Mouse (Mus musculus): ENCODE measurements at regions not wholly inside any gene's neighbourhood (a gene's known extent, or its start where the extent isn't known, plus 50 kb on each side); places are given as distances from the start of the nearest gene placed in this dataset.

- DNase-seq: no peak
Observed at GRCm38 (mm10) chr19:30289721-30290120, 57.0 kb downstream of the Mbl2 start.

DNA sequence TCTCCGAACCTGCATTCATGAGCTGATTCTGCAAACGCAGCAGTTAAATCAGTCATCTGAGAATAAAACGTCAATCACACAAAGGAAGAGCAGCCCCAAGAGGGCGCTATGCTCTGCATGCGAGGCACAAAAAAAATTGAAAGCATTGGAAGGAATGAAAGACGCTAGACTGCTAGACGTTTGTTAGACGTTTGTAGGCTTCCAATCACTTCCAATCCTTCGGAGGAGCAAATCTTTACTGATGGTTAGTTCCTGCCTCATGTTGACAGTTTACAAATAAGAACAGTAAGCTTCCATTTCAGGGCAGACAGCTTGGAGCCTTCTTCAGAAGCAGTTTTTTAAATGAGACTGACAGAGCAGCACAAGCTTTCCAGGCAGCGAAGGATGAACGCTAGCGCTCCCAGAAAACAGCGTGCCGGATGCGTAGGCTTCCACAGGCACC, 62.5 kb downstream of the Mbl2 start:
- DNase-seq: peak in 1 of 2 experiments; percentile 7

GRCm38 (mm10) chr19:30296024-30296423, 63.3 kb downstream of the Mbl2 start:
- DNase-seq: no peak

DNA sequence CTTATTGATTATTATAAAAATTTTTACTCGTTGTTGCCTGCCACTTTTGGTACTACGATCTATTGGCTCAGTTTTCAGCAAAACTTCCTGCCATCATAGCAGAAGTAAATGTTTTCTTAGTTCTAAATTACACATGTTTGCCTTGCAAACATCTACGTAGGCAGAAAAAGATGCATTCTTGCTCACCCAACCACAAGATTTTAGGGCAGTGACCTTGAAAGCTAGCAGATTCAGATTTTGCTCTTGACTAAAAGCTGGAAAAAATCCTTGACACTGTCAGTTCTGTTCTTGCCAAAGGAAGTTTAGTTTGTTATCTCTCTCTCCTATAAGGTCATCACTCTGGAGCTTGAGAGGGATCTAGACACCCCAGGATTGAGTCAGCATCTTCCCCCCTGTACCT, 66.8 kb downstream of the Mbl2 start:
- DNase-seq: no peak

- no peak for DNase-seq
Observed at GRCm38 (mm10) chr19:30302281-30302680, 69.5 kb downstream of the Mbl2 start.

- peak; percentile 3 to 18 for DNase-seq
Observed at GRCm38 (mm10) chr19:30306379-30306778, 73.6 kb downstream of the Mbl2 start.

DNA sequence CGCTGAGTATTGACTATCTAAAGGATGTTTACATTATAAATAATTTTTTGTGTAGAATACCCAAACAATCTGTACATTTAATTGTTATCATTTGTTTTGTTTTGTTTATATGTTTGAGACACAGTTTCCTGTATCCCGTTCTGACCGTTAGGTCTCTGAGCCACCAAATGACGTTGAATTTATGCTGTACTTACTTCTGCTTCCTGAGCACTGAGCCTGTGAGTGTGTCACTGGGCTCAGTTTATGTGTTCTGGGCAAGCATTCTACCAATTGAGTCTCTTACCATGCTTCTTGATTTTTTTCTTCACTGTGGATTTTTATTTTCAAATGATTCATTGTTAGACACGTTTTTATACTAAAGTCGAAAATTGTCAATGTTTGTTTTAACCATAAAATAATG, 74.2 kb downstream of the Mbl2 start:
- no peak for DNase-seq

DNA sequence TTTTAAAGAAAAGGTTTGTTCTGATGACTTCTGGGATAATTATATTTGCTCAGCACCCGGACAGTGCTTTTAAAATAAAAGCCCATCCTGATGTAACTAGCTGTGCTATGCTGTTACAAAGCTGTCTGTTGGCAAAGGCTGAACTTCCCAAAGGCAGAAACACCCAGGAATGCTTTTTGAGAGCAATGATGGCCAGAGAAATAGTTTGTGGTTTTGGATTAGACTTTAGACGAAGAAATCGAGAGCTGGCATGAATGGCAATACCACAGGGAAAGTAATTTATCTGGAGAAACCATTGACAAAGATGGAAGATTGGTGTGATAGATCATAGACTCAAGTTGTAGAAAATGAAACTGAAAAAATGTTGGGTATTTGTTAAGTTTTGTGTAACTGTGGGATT, 84.6 kb downstream of the Mbl2 start:
- no peak for DNase-seq

- no peak for DNase-seq
Observed at GRCm38 (mm10) chr19:30327693-30328092, 95.0 kb downstream of the Mbl2 start.

DNA sequence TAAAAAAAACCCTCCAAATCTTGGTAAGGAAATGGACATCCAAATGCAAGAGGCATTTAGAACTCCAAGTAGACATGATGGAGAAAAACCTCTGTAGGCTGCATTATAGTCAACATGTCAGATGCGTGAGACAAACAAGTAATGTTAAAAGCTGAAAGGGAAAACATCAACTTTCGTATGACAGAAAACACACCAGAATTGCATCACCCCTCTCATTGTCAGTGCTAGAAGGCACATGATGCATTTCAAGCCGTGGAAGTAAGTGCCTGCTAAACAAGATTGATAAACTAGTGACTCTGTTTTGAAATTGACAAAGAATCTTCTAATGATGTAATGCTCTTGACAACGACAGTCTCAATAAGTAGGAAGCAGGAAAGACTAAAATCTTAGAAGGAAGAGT, 96.1 kb downstream of the Mbl2 start:
- no peak for DNase-seq

DNA sequence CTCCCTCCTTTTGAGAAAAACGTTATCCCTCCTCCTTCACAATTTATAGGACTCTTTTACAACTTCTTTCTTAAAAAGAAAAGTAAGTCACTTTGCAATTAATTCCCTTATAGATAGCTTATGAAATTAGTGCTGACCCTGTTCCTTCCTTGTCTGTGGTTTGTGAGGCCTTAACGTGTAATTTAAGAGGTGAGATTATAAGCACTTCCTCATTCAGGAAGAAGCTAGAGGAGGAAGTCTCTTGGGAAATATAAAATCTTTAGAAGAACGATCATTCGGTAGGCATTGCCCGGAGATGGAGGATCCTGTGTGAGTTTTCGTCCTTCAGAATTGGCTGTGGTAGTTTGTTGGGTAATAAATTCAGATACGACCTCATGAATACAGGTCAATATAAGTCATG, 98.0 kb downstream of the Mbl2 start:
- DNase-seq: no peak

DNA sequence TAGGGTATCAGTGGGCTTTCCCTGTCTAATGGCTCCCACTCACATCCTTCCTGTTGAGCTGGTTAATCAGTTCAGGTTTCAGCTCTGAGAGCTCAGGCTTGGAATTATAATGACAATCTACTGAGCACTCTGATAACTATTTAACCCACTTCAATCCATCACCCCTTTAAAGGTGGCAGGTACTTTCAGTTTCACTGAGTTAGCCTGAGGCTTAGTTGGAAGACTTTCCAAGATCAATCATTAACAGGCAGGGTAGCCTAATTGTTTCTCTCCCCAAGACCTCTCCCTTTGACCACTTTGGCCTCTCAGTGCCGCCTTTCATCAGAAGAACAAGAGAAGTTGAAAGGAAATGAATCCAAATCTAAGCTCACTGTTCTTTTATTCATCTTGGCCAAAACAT, 99.1 kb downstream of the Mbl2 start:
- DNase-seq: no peak

- DNase-seq: no peak
Observed at GRCm38 (mm10) chr19:30344401-30344800, 111.7 kb downstream of the Mbl2 start.

- DNase-seq: no peak
Observed at GRCm38 (mm10) chr19:30348924-30349323, 116.2 kb downstream of the Mbl2 start.

DNA sequence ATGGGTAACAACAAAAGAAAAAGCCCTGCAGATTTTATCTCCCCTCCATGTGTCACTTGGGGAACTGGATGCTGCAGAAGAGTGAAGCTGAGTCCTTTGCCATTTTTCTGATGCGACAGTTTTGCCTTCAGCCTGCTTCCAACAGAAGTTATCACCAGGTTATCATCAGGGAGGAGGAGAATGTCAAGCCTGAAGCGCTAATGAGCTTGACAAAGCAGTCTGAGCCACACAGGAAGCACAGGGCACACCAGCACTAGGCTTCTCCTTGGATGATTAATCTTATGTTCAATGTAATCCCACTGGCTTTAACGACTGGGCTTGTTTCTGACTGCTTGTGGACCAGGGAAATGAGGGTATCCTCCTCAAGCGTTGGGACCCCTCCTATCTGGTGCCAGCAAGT, 122.2 kb downstream of the Mbl2 start:
- DNase-seq: no peak

DNA sequence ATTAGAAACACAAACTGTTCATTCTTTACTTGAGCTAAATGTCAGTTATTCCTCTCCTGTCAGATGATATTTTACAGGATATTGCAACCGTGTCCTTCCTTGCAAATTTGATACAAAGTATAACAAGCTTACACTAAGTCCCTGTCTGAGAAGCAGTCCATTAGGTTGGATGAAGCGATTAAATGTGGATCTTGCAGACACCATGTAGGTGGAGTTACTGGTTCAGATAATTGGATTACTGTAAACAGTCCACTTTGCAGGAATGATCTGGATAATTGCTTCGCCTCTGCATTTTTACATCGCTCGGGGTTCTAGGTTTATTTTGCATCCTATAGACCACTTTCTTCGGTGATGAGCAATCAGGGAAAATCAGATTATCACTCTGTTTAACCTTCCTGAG, 126.2 kb downstream of the Mbl2 start:
- no peak for DNase-seq

GRCm38 (mm10) chr19:30371901-30372300, 139.2 kb downstream of the Mbl2 start:
- DNase-seq: no peak

DNA sequence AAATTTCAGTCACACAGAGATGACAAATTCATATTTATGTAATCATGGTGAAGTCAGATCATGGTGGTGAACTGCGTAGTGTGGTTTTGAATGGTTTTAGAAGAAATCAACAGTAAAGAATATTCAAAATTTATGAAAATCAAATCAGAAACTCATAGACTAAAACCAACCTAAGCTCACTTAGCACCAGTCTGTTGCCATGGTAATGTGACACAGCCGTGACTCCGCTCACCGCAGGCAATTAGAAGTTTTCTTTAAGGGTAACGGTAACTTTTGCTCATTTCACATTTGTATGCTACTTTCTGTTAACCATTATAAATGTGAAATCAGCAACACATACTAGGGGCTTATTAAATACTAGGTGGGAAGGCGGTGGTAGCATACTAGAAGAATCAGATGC, 147.0 kb downstream of the Mbl2 start:
- no peak for DNase-seq

- DNase-seq: no peak
Observed at GRCm38 (mm10) chr19:30380515-30381206, 147.9 kb downstream of the Mbl2 start.

- no peak for DNase-seq
Observed at GRCm38 (mm10) chr19:30393791-30394190, 155.7 kb downstream of the Dkk1 start.

GRCm38 (mm10) chr19:30406943-30407342, 142.5 kb downstream of the Dkk1 start:
- DNase-seq: no peak

DNA sequence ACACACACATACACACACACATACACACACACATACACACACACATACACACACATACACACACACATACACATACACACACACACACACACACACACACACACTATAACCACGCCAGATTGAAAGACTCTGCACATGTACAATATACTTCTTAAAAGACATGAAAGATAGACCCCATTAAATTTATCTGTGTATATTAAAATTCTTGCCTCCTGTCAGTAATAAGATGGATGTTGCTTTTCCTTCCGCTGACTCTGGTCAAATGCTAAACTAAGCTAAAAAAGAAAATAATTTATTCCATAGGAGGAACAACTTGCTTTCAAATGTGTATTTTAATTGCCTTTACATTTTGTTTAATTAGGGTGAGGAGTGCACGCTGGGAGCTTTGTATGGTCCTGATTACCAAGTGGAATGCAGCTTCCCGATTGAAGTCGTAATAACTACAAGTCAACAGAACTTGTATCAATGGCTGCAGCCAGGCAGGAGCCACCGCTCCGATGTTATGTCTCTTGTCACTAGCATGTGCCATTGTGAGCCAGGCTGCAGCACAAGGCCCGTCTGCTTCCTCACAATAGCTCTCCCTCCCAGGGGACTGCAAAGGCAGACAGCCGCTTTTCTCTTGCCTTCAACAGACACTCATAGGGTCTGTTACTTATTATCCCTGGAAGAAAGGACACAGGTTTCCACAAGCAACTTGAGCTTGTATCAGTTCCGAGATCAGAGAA, 129.7 kb downstream of the Dkk1 start:
- DNase-seq: no peak

GRCm38 (mm10) chr19:30425627-30426026, 123.8 kb downstream of the Dkk1 start:
- DNase-seq: no peak

GRCm38 (mm10) chr19:30427484-30427883, 122.0 kb downstream of the Dkk1 start:
- DNase-seq: peak in 1 of 2 experiments; percentile 24
